Mouse (Mus musculus): ENCODE results near the gene Endov.

Endov gene

DNA sequence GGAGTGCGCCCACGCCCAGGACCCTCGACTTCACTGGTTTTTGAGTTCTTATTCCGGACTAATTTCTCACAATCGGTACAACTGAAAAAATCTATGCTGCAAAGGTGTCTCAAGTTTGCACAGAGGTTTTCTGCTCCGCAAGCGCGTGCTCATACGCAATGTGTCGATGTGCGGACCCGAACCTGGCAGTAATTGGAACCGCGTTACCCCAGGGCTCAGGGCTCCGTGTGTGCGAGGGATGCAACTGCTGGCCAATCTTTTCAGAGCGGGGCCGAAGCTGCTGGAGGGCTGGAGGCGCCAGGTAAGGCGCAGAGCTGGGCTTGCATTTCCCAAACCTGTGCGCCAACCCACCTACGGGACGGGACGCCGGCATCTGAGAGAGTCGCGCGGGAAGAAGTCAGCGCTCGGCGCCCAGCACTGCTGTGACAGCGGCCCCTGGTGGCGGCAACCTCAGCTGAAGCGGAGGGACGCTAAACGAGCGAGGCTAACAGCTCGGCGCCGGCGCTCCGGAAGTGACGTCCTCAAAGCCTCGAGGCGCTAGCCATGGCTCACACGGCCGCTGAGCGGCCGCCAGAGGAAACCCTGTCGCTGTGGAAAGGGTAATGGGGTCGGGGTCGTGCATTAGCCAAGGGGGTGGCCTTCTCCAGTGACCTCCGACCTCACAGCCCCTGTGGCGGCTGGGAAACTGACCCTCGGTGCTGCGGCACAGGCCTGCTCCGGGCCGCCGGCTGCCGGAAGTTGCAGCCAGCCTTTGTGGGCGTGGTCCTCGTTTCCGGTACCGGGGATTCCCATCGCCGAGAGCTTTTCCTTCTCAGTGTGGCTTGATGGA is at the start of gene Endov:
Gene Endov, plus strand, starts transcription at position 487 of the 829 bp plus-strand sequence.
- peak; percentile 100 for DNase-seq

DNA sequence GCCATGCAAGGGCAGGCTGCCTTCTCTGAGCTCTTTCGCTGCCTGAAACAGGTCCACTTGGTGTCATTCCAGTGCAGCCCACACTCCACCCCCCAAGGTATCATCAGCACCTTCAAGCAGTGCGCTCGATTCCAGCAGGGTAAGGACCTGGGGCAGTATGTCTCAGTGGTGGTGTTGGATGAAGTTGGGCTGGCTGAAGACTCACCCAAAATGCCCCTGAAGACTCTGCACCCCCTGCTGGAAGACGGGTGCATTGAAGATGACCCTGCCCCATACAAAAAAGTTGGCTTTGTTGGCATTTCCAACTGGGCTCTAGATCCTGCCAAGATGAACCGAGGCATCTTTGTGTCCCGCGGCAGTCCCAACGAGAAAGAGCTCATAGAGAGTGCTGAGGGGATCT is 48.9 kb upstream of the Endov start:
- no peak for DNase-seq

DNA sequence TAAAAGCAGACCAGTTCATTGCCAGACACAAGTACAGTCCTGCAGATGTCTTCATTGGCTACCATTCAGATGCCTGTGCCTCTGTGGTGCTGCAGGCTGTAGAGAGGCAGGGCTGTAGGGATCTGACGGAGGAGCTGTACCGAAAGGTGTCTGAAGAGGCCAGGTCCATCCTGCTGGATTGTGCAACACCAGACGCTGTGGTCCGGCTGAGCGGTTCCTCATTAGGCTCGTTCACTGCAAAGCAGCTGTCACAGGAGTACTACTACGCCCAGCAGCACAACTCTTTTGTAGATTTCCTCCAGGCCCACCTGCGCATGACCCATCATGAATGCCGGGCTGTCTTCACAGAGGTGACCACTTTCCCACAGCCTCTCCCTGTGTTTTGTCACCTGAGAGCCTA is 47.7 kb upstream of the Endov start:
- no peak for DNase-seq

DNA sequence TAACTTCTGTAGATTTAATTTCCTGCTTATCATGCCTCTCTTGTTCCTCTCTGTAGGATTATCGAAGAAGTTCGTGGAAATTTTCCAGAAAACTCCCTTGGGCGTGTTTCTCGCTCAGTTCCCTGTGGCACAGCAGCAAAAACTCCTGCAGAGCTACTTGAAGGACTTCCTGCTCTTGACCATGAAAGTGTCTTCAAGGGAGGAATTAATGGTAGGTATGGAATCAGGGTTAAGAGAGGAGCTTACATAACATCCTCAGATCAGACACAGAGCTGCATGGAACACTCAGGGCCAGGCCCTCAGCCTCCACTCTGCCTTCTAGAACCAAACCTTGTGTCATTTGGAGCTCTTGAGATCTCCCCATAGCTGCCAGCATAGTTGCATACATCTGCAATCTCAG is 35.0 kb upstream of the Endov start:
- no peak for DNase-seq

DNA sequence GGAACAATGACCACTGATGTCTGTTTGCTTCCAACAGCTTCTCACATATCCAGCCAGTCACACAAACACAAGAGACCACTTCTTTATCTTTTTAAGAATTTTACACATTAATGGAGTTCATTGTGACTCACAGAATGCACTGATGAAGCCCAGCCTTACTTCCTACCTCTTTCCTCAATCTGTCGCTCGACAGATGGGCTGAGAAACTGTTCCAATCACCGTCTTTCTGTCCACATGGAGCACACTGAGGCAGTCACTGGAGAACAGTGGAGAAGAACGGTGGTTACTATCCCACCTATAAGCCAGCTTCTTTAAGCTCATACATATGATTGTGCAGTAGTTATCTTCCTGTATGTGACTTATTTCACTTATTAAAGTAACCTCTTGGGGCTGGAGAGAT is 13.3 kb upstream of the Endov start:
- no peak for DNase-seq

DNA sequence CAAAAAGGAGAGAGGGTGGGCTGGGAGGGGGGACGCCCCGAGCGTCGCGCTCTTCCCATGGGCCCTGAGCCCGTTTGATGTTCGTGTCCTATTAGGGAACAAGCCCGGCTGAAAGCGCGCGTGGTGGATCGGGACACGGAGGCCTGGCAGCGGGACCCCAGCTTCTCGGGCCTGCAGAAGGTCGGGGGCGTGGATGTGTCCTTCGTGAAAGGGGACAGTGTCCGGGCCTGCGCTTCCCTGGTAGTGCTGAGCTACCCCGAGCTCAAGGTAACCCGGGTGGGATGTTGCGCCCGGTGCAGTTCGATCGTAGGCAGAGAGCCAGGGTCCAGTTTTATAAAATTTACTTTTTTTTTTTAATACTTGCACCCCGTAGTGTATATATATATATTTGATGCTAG is 542 bp downstream of the Endov start:
- DNase-seq, result no peak

DNA sequence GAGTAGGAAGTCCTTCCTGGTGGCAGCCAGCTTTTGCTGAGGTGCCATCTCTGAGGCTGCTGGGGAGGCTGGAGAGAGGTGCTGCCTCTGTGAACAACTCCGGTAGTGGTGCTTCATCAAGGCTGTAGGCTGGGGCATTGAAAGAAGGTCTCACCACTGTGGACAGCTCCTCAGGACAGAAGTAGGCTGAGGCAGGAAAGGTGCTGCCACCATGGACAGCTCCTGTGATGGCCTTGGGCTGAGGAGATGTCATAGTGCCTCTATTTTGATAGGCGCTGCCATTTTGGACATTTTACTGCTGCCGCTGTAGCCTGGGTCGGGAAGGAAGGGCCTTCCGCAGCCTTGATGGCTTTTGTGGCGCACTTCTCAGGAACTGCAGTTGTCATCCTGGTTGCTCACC is 1.7 kb downstream of the Endov start:
- DNase-seq, result no peak

DNA sequence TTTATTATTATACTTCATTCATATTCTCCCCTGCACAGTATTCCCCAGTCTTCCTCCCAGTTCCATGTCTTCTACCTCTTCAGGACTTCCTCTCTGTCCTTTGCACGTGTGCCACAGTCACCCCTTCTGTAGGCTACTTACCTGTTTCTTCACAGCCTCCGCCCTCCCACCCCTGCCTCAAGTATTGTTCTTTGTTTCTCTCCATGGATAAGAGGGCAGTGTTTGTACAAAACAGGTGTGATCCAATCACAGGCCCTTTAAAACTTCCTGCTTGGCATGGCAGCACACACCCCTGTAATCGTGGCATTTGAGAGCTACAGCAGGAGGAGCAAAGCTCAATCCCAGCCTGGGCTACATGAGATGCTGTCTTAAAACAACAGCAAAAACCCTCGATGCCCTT is 2.4 kb downstream of the Endov start:
- no peak for DNase-seq

DNA sequence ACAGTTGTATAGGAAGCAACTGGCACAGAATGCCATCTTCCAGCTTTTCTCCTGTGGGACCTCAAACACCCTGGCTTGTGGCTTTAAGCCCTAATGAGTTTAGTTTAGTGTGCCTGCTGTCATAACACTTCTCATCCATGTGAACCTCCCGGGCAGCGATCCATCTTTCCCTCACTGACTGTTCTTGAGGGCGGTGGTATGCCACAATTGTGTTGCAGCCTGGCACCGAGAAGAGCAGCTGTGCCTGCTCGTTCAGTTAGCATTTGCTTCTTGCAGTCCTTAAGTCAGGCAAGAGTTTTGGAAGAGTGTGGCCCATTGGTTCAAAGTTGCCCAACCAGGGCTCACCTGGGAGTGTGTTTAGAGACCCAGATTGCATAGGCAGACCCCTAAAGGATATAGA is 5.0 kb downstream of the Endov start:
- DNase-seq, result no peak

DNA sequence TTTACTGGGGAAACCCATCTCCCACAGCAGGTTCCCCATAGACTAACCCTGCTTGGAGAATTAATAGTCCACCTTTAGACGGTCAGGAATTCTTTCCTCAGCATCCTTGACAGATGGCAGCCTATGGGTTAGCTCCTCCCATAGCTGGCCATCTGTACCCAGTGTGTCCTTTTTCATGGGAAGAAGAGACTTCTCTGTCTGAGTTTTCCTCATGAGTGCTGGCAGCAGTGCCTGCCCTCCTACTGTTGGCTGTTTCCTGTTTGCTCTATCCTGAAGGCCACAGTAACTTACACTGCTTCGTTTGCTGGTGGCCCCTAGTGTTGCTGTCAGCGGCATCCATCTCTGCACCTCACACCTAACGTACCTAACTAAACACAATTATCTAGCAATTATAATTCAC is 6.3 kb downstream of the Endov start:
- no peak for DNase-seq

DNA sequence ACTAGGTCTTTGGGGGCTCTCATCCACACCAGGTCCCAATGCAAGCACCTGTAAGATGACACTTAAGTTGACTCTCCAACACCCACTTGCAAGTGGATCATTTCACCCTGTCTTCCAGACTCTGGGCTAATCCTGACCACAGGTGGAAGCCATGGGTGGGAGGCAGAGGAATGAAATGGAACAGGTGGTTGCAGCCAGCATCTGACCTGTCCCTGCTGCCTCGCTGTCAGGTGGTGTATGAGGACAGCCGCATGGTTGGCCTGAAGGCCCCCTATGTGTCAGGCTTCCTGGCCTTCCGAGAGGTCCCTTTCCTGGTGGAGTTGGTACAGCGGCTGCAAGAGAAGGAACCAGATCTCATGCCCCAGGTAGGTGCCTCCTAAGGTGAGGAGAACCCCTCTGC is 8.2 kb downstream of the Endov start:
- DNase-seq, result no peak

DNA sequence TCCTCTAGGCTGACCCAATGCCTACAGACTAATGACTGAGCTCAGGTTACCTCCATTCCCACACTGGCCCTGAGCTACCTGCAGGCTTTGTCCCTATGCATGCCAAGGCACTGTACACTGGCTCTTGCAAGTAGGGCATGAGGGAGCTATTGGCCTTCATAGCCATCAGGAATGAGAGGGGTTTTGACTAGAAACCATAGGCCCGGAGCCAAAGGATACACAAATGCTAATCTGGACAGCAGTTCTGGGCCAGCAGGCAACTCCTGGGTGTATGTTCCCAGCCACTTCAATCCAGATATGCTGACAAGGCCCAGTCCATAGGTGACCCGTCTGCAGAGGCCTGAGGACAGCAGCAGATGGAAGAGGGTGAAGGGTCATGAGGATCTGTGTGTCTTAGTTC is 8.9 kb downstream of the Endov start:
- DNase-seq, result no peak

DNA sequence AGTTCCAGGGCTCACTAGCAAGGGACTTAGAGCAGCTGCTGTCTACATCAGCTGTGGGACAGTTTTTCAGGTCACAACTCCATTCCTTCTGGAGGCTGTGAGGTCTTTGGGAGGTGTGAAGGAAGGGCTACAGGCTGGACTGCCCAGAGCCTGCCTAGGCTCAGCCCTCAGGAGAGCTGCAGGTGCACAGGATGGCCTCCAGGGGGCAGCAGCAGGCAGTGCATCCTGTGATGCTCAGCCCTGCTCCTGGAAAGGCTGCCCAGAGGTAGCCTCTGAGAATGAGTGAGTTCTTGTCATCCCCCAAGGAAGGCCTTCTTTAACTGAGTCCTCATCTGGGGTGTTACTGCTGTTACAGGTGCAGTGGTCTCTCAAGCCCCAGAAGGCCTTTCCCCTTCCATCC is 12.5 kb downstream of the Endov start:
- peak; percentile 79 for DNase-seq

DNA sequence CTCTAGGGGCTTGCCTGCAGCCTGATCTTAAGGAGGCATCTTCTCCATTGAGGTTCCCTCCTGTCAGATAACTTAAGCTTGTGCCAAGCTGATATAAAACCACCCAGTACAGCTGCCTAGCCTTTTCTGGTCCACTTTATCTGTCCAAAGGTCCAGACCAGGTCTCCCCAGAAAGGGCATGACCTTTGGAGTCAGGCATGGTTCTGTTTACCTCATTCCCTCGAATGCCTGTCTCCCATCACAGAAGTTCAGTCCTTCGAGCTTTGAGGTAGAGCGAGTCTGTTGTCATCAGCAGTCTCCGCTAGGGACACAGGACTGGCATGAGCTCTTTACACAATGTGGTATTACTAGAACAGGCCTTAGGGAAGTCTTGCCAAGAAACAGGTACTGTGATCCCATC is 15.2 kb downstream of the Endov start:
- DNase-seq, result no peak

DNA sequence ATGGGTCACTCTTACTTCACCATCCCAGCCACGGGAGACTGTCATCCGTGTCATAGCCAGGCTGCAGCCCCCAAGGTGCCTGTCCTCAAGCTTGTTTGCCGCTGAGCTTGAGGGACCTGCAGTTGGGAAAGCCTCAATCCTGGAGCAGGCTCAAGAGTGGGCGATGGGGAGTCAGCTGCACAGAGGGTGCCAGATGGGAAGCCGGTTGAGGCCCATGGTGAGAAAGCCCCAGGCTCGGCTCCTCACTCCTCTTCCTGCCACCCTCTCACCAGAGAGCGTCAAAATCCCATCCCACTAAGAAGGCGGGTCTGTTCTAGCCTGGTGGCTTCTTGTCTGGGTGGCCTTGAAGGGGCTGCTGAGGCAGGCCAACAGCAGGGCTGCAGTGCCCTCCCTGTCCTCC is 16.6 kb downstream of the Endov start:
- DNase-seq, result no peak

DNA sequence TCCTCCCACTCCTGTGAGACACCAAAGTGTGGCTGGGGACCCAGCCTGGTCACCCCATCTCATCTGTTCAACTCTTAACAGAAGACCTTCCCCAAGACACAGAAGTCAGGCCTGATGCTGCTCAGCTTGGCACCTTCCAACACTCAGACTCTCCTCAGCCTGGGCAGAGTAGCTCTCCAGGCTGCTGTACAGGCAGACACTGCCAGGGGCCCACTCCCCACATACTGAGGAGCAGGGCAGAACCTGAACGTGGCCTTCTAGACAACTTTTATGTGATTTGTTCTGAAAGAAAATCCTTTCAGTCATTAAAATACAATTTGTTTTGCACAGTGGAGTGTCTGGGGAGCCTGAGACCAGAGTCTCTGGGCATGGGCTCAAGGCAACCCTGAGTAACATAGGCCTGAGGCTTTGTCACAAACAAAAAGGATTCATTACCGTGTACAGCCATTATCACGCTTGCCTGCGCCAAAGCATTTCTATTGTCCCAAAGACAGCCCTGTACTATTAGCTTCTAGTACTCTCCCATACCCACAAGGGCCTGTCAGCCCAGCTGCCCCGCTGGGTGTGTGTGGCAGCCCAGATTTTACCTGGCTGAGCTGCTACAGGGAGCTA is 18.1 kb downstream of the Endov start:
- peak; percentile 28 for DNase-seq

DNA sequence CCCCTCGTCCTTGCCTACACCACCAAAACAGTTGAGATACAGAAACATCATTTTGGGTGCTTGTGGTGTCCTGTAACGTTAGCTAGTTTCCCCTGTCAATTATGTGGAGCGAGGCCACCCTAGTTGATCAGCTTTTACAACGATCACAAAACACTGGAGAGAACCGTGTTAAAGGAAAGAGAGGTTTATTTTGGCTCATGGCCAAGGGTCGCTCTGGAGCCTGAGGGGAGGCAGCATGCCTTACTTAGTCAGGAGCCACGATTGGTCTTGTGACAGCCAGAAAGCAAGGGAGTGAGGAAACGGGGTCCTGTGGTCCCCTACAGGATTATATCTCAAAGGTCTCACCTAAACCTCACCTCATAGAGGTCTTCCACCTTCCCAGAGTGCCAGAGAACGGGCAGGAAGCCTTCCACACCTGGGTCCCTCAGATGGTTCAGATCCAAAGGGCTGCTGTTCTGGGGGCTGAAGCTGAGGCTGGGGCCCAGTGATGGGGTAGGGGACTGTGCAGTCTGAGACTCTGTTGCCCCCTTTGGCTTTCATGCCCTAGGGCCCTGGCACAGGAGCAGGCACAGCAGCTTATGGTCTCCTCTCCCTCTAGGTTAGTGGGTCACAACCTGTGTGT is 22.0 kb downstream of the Endov start:
- no peak for DNase-seq

DNA sequence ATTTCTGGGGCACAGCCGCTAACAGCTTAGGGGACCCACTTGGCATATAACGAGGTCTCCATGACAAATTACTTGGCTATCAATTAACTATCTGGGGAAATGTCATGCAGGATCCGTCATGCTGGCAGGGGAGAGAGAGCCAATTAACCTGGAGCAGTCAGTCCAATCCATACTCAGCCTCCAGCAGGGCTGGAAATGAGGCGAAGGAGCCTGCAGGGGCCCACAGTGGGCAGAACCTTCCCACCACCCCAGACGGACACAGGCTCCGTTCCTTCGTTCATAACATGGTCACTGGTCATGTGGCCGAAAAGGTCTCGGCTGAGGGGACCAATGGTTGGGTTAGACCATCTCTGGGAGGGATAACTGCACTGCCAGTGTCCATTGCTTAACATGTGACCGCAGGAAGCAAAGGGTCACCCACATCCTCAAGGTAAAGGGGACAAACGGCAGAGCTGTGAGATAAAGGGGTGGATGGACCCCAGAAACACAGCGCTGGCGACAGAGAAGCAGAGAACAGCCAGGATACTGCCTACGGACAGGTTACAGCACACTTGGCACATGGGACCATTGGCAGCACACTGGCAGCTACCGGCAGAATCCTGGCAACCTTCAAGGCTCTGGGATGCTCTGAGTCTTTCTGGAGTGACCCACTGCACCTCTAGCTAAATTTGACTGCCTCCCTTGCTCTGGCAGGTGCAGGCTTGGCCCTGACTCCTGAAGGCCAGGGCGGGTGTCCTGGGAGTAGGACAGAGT is 23.1 kb downstream of the Endov start:
- no peak for DNase-seq

DNA sequence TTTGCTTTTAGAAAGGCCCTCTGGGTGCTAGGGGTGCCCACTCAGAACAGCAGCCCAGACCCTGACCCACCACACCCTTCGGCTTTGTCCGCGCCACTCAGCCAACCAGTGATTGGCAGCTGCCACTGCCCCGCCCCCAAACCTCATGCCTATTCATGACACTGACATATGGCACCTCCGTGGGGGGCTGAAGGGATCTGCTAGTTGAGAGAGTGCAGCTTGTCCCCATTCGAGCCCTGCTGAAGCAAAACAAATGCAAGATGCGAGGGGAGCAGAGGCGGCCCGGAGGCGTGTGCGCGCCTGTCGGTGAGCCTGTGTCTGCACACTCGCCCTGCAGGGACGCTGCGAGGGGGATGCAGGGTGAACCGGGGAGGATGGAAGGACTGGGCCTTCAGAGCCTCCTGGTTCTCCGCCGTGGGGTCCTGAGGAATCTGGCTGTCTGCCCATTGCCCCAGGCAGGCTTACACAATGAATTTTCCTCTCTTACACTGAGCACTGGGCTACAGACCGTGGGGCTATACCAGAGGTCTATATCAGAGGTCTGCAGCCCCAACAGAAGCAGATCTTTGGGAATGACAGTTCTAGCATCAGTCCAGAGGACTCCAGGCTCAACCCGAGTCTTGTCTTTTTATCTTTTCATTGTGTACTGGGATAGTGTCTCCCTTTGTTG is 24.0 kb downstream of the Endov start:
- peak; percentile 86 for DNase-seq

DNA sequence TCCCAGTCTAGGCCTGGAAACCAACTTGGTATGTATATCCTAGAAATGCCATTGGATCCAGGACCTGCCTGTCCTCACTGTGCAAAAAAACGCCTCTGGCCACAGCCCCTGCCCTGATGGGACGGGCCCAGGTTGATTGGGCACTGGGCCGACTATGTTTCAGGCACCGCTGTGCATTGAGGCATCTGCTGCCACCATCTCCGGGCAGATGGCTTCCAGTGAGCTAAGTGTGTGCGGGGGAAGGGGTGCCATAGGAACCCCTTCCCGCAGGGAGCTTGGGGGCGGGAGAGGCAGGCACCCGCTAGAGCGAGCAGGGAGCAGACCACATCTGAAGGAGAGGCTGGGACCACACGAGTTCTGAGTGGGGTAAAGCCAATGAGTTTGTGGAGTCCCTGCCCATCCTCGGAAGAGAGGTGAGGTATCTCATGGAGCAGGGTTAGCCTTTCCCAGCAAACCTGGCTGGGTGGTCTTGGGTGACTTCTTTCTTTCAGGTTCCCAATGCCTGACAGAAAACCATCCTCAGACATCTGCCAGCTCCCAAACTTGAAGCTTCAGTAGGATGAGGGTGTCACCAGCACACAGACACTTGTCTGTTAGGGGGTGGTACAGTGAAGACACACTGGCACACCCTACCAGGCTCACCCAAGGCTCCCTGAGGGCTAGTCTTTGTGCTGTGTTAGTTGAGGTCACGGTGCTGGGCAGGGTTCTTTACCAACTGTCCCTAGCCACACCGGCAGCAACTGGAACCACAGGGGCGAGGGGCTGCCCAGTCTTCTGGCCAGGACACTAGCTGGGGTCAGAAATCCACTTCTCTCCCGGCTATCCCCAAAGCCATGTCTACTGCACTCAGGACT is 24.9 kb downstream of the Endov start:
- no peak for DNase-seq

DNA sequence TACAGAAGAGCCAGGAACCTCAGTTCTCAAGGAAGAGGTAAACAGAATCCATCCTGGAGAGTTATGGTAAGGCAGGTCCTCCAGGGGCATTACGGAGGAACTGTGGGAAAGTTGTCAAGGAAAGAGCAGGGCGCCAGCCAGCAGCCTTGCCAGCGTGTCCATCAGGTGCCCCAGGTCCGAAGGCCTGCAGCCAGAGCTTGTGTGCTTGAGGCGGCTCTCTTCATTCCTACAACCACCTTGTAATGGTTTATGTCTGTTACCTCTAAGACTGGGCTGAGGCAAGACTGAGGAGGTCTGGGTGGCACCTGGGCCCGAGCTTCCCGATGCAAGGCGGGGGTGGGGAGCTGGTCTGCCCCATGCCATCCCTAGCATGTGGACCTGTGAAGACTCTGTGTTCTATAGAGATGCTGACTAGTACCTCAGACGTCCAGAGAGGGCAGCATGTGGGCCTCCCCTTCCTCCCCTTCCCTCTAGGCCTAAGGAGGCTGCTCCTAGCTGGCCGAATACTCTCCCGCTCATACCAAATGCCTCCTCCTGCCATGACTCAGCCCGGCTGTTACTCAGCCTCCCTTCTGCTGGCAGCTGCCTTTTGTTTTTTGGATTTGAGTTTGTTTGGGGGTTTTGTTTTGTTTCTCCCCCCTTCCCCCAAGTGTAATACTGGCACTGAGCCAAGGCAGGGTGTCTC is 25.7 kb downstream of the Endov start:
- DNase-seq, result peak; percentile 35

Data from embryo, embryonic 11 days (tissue).